Mouse (Mus musculus) erythroblast, embryonic 14.5 days (primary cell): ENCODE results near the gene Rbfox1.

Experiments used
- GATA1 ChIP-seq: IDR thresholded peaks from 2 replicates; pipeline ENCODE4 v1.6.1; 2012; ENCODE audit warnings: low read length, inconsistent platforms, mixed read lengths
- TAL1 ChIP-seq: IDR thresholded peaks from 3 replicates; pipeline ENCODE4 v1.6.1; 2012; ENCODE audit warnings: low read length, inconsistent platforms, mixed read lengths

- TF ChIP-seq GATA1 (no peak), TAL1 (no peak)
Observed at GRCm38 (mm10) chr16:6135016-6135415, 249.9 kb downstream of the Rbfox1 start.
